Mouse (Mus musculus) retina, adult 2 months (tissue): ENCODE data around the gene Defa32.
"Not testable (repeated sequence)": the region's sequence is repeated elsewhere in the genome, so short reads cannot be mapped to it uniquely, and the experiment has no call there.

ENCODE experiments used
- DNase-seq: peaks from one replicate; pipeline ENCODE4 v3.0.0-alpha.2; 2012; ENCODE audit warnings: low read depth, low spot score

The Defa32 gene

DNA sequence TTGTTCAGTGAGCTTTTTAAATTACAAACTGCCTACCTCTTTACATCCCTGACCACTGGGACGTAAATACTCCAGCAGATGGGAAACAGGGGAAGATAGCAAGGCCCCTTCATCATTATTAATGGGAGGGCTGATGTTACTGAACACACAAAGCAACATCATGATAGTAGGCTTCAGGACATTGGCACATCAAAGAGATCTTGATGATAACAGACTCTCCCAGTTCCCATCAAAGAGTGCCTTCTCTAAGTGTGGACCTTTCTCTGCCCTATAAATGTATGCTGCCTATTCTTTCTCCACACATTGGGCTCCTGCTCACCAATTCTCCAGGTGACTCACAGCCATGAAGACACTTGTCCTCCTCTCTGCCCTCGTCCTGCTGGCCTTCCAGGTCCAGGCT is at the start of gene Defa32:
Gene Defa32 (plus strand): TSS at position 301 of the 400 bp plus-strand sequence.
- DNase-seq: not testable (repeated sequence)

DNA sequence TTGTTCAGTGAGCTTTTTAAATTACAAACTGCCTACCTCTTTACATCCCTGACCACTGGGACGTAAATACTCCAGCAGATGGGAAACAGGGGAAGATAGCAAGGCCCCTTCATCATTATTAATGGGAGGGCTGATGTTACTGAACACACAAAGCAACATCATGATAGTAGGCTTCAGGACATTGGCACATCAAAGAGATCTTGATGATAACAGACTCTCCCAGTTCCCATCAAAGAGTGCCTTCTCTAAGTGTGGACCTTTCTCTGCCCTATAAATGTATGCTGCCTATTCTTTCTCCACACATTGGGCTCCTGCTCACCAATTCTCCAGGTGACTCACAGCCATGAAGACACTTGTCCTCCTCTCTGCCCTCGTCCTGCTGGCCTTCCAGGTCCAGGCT is 19.9 kb upstream of the Defa32 start, which contains the start of gene Defa20:
Gene Defa20 (plus strand): TSS at position 301 of the 400 bp plus-strand sequence.
- not testable (repeated sequence) for DNase-seq

DNA sequence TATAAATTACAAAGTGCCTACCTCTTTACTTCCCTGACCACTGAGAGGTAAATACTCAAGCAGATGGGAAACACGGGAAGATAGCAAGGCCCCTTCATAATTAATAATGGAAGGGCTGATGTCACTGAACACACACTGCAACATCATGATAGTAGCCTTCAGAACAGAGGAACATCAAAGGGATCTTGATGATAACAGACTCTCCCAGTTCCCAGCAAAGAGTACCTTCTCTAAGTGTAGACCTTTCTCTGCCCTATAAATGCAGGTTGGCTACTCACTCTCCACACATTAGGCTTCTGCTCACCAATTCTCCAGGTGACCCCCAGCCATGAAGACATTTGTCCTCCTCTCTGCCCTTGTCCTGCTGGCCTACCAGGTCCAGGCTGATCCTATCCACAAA is 36.3 kb downstream of the Defa32 start, which contains the start of gene Defa37:
Gene Defa37 (plus strand): TSS at position 301 of the 400 bp plus-strand sequence.
- not testable (repeated sequence) for DNase-seq
